Mouse (Mus musculus): ENCODE results near the gene BC034090.

GRCm38 (mm10) chr1:155192805-155193368 is 51.4 kb downstream of the BC034090 start:
- TF ChIP-seq POLR2A (IDR thresholded peaks at IDR 0.05; ENCODE audit: borderline replicate concordance, insufficient read depth, low read length) (no peak), CTCF (IDR thresholded peaks at IDR 0.05; ENCODE audit: borderline replicate concordance, insufficient read depth, low read depth, low read length) (no peak)
